Mouse (Mus musculus): ENCODE measurements around the gene Stat4. TPM values are rescaled to one million over a fixed set of nuclear protein-coding genes. Genes with fewer than 3 reads are reported as not detected.

Gene Stat4
- 1 to 10 TPM; 2.9 to 3.0 TPM for total RNA-seq (2021)
- long read RNA-seq, experiment 1, partial matches to known transcripts, result 0 of 1 reads
- long read RNA-seq, experiment 1, other reads (novel, unspliced or antisense), result 1 of 1 reads
- long read RNA-seq, experiment 2, partial matches to known transcripts, result 0 of 2 reads
- long read RNA-seq, experiment 2, other reads (novel, unspliced or antisense), result 2 of 2 reads

DNA sequence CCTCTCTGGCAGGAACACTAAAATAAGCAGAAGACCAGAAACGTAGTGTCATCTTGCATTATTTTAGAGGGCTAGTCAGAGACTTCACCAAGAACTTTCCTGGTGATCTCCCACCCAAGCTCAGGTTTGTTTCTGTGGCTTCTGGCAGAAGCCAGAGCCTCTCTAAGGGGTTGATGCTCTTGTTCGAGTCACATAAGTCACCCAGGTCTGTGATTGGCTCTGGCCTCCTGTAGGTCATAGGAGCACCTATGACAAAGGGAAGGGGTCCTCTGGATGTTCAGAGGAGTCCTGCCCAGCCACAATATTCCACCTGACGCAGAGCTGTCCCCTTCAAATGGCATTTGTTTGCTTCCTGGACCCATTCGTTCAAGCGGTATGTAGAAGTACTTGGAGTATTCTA lies at the start of gene Stat4:
TSS of gene Stat4 (plus strand) at position 301 of the 400 bp plus-strand sequence.
- intact Hi-C loops (cut with DNase I), result no loop called here
- DNase-seq (ENCODE audit: low spot score in 2 of 2), result no peak

DNA sequence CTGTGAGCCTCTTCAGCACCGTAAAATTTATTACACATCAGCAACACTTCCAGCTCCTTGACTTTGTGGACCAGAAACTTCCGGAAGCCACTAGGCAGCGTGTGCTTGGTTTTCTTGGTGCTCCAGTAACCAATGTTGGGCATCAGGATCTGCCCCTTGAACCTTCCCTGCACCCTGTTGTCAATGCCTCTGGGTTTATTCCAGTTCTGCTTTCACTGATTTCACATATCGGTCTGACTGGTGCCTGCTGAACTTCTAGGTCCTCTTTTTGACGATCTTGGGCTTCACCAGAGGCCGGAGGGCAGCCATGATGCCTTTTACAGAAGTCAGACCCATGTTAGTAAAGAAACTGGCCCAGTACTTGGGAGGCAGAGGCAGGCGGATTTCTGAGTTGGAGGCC lies 48.6 kb upstream of the Stat4 start:
- no peak for DNase-seq (ENCODE audit: low spot score in 2 of 2)
- intact Hi-C loops (cut with DNase I), result no loop called here

DNA sequence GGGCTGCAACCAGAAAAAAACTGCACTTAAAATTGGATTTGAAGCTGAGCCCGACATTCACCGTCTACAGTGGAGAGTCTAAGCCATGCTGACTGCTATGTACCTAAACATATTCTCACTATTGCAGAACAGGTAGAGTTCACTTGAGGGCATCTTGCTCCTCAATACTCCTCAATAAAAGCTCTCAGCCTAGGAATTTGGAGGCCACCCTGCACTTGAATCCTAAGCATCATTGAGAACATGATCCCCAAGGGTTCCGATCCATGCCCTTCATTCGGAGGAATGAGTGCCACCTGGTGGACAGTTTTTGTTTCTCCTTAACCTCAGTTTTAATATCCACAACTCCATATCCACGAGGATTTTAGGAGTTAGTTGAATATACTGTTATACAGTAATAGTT lies 42.2 kb upstream of the Stat4 start:
- DNase-seq (ENCODE audit: low spot score in 2 of 2), result peak; percentile 32 to 64
- intact Hi-C loops (cut with DNase I), result no loop called here

DNA sequence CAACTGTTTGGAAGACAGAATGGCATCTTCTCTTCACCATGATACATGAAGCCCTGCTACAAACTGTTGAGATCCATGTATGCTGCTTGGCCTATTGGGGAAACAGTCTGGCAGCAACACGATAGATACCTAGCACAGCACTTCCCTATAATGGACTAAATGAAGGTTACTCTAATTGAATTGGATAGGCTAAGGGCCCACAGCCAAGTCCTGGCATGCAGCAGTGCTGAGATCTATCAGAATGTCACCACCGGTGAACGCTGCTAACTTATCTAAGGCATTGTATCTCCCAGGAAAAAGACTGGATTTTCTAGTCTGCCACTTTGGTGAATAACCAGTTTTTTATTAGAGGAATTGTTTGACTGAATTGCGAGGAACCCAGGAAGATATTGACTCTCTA lies 39.8 kb upstream of the Stat4 start:
- intact Hi-C loops (cut with DNase I), result no loop called here
- no peak for DNase-seq (ENCODE audit: low spot score in 2 of 2)

DNA sequence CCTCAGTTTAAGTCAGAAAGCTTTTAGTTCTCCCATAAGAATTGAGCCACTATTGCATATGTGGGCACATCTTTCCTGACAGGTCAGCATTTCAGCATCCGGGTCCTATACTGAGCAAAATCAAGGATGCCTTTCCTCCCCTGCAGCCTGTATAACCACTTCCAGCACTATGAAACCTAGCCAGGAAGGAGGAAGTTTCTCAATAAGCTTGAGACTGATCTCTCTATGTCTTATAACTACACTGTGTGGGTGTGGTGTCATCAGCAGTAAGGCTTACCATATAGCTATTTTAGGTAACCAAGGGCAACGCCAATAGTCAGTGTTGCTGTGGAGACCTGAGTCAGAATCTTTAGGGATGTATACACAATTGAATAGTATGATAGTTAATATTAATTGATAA lies 22.3 kb upstream of the Stat4 start:
- DNase-seq (ENCODE audit: low spot score in 2 of 2), result no peak
- intact Hi-C loops (cut with DNase I), result no loop called here

DNA sequence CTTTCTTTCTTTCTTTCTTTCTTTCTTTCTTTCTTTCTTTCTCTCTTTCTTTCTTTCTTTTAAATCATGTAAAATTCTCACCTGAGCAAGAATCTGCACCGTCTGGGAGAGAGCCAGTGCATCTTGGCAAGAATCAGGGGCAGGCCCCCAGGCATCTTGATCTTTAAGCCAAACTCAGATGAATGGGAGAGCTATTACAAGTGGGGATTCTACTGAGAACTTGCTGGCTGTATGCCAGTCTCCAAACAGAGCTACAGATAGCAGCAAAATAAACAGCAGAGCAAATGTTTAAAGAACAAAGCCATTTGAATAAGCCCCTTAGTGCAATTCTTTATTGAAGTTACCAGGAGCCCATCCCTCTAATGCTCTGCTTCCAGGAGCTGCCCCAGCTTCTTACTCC lies 18.0 kb upstream of the Stat4 start:
- intact Hi-C loops (cut with DNase I), result no loop called here
- peak in 1 of 2 experiments; percentile 19 for DNase-seq (ENCODE audit: low spot score in 2 of 2)

DNA sequence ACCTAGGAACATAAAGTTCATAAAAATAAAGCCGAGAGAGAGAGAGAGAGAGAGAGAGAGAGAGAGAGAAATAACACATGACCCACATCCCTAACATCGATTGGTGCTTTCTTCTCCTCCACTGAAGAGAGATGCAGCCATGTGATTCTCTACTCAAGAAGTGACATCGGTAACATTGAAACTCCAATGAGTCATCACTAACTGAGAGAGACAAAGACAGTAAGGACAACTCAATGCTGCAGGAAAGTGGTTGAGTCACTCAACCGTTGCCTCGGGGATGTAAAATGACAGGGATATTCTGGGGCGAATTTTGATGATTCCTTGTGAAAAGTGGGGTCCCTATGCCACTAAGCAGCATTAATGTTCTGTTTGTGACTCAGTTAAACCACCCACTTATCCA lies 16.8 kb upstream of the Stat4 start:
- intact Hi-C loops (cut with DNase I), result no loop called here
- DNase-seq (ENCODE audit: low spot score in 2 of 2), result no peak

DNA sequence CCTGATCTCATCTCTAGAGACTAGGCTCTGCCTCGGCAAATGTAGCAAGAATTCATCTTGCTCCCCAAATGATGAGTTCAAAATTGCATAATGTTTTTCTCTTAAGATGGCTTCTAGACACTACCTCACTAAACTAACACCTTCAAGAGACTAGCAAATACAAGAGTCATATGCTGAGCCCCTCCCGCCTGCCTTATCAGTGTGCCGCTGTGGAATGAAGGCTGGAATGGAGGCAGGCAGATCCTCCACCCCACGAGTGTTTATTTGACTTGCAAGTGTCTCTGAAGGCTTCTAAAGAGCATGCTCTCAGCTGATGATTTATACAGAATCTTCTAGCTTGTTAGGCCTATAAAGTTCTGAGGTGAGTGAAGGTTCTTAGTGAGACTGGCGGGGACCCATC lies 11.4 kb upstream of the Stat4 start:
- intact Hi-C loops (cut with DNase I), result no loop called here
- no peak for DNase-seq (ENCODE audit: low spot score in 2 of 2)

DNA sequence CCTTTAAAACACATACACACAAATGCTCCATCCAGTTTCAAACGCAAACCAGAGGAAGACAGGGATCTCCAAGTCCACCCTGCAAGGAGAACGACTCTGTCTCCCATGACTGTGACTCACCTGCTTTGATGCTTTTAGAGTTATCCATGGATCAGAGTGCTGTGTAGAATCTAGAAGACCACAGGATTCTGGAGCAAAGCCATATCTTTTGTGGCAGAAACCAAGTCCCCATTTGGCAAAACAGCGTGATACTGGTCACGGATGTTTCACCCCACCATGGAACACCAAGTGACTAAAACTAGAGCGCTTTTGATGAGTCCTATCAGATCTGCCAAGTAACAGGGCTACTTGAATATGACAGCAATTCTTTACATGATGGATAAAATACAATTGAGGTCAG lies 7.9 kb upstream of the Stat4 start:
- DNase-seq (ENCODE audit: low spot score in 2 of 2), result no peak
- intact Hi-C loops (cut with DNase I), result no loop called here

DNA sequence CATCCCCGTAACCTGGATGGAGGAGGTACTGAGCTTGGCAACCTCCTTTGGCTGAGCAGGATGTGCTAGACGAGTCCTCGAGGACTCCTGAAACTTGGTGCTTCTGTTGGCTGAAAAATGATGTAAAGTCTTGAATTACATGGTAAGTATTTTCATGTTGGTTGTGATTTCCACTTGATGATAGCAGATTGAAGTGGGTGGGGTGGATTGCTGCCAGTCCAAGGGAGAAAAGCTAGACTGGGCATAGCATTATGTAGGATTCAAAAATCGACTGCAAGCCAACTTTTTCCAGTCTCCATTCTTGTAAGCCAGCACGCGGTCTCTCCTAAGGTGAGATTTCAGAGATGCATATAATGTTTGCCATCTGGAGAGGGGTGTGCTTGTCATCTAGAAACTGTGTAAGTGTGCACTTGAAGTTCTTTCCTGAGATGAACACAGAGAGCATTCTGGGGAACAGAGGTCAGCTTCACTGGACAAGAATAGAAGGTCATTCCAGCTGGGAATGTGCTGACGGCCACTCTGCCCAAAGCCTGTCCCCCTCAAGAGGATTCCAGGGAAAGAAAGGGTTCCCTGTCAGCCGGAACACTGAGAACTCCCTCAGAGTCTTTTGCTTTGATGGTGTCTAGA lies 5.1 kb downstream of the Stat4 start:
- peak; percentile 60 to 71 for DNase-seq (ENCODE audit: low spot score in 2 of 2)
- intact Hi-C loops (cut with DNase I), result no loop called here

DNA sequence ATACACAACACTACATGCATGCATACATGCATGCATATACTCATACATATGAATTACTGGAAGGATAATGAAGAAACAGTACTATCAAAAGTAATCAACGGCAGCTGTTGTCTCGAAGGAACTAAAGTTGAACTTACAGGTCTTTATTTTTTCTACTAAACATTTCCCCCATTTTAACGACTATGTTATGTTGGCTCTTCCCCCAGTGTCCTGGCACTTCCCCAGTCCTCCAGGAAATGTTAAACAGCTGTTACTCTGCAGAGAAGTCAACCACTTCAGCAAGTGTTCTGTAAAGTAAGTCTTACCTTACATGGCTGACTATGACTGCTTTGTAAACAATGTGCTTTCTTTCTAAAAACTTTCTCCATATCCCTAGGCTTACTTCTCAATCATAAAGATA lies 9.1 kb downstream of the Stat4 start:
- no peak for DNase-seq (ENCODE audit: low spot score in 2 of 2)
- intact Hi-C loops (cut with DNase I), result loop anchor here (5.0 kb wide), 1 partner anchor 349 kb away; no protein-coding TSS in a partner anchor

DNA sequence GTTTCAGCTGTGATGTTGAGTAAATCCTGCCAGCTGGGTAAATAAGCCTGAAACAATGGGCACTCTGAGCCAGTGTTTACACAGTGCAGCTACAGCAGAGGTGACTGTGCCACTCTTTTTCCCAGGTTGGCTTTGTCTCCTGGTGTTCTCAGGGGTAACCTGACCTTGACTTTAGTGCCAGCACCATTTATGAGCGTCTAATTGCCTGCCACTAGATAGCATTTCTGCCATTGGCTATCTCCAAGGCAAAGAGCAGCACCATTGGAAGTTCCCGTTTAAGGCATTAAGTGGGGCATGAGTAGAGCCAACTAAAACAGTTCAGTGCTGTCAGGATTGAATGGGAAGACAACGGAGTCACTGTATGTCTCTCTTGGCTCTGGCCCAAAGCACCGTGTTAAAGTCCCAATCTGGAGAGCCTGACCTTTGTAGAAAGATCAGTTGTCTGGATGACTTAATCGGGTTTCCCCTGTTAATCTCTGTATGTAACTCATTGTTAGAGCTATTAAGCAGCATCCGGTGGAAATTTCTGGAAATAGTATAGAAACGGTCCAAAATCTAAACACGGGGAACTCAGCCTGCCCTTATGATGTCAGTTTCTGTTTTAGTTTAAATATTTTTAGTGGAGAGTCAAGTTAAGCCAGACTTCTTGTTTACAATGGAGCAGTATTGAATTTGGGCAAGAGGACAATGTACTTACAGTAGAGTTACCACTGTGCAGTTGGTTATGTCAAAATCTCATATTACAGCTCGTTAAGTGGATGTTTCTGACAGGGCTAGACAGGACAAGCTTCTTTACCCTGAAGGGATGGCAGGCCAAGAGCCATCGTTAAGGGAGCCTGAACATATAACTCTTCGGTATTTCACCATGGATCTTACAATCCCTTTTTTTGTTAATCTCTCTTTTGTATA lies 10.1 kb downstream of the Stat4 start:
- no peak for DNase-seq (ENCODE audit: low spot score in 2 of 2)
- intact Hi-C loops (cut with DNase I), result loop anchor here (5.0 kb wide), 1 partner anchor 350 kb away; no protein-coding TSS in a partner anchor

DNA sequence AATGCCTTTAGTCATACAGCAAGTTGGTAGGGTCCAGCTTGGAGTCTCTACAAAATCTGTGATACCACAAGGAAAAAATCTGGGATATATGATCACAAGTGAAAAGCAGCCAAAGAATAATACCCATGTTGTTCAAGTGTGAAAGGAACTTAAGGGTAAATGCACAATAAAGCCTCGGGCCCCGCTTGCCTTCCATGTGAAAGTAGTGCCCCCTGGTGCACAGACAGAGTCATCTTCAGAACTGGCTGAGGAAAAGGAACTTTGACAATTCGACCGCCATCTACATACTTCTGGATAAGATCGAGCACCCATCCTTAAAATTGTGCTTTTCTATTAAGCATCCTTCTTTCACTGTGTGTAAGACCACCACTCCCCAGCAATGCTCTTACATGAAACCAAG lies 11.6 kb downstream of the Stat4 start:
- DNase-seq (ENCODE audit: low spot score in 2 of 2), result peak; percentile 30 to 61
- intact Hi-C loops (cut with DNase I), result loop anchor here (1.0 to 5.0 kb wide), 2 partner anchors 329 to 351 kb away; no protein-coding TSS in a partner anchor

DNA sequence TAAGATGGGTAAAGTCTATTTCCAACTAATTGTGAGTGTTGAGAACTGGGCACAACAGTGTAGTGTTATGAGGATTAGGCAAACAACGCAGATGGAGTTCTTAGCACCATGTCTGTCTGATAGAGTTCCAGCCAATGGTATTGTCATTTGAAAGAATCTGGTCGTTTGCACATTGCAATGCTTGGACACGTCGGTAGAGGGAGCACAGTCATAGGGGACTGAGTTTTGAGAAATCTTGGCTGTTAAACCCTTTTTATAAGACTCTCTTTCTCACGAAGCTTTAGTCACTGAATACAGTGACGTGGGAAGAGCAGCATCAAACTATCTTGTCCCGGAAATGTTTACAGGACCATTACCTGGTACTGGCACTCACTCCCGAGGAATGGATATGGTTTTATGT lies 17.1 kb downstream of the Stat4 start:
- intact Hi-C loops (cut with DNase I), result loop anchor here (2.0 kb wide), 1 partner anchor 95 kb away; no protein-coding TSS in a partner anchor
- peak; percentile 45 to 80 for DNase-seq (ENCODE audit: low spot score in 2 of 2)

DNA sequence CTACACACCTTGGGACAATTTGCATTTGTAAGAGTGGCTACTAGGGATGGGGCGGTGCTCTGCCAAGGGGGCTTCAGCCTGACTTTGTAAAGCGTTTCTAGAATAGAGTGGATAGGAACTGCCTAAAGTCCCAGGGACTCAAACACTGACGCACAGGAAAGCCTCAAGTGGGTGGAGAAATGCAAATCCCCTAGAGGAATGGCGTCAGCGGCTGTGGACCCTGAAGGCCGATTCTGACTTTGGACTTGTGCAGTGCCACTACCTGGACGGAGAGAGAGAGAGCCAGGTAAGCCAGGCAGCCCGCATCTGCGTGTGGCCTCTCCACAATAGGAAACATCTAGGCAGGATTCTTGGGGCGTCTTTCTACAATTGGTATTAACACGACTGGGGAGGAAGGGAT lies 21.5 kb downstream of the Stat4 start:
- peak in 1 of 2 experiments; percentile 10 for DNase-seq (ENCODE audit: low spot score in 2 of 2)
- intact Hi-C loops (cut with DNase I), result no loop called here

DNA sequence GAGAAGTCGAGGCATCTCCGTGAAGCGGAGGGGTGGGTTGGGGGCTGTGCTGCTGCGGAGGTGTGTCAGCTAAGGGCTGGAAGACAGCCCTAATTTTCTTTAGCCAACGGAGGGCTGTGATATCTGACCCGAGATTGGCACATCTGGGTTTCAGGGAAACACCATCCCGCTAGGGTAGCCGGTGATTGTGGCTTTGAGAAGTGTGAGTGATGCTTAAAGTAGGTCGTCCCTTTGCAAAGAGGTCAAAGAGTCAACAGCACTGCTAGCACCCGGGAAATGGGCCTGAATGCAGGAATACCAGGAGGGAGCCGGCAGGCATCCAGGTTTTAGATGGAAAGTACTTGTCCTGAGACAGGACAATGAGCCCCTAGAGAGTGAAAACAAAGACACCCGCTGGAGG lies 22.0 kb downstream of the Stat4 start:
- DNase-seq (ENCODE audit: low spot score in 2 of 2), result no peak
- intact Hi-C loops (cut with DNase I), result no loop called here

DNA sequence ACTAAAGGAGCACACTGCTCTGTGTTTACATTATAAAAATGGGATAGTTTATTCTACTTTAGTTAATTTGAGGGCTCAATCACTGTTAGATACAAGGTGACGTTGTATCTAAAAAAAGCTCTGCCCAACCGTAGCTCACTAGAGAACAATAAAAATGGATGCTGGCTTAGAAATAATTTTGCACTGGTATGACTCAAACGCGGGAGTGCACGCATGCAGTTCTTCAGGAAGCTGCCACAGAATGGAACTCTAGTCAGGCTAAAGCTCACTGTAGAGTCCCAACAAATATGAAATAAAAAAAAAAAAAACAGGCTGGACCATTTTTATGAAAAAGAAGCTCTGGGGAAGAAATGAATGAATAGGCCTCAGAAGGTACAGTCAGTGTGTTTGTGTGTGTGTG lies 23.8 kb downstream of the Stat4 start:
- intact Hi-C loops (cut with DNase I), result no loop called here
- DNase-seq (ENCODE audit: low spot score in 2 of 2), result no peak

DNA sequence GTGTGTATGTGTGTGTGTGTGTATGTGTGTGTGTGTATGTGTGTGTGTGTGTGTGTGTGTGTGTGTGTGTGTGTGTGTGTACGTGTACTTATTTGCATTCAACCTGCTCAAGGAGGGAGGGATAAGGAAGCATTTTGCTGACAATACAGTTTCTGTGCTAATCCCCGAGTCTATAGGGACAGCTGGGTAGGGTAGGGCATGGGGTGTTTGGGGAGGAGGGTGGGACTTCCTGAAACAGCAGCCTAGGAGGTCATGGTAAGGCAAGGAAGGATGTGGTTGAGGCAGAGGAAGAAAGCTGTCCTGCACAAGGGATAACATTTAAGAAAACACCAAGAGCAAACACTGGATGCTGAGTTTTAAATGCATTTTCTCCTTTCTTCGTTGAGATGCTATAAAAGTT lies 24.3 kb downstream of the Stat4 start:
- intact Hi-C loops (cut with DNase I), result no loop called here
- DNase-seq (ENCODE audit: low spot score in 2 of 2), result no peak

DNA sequence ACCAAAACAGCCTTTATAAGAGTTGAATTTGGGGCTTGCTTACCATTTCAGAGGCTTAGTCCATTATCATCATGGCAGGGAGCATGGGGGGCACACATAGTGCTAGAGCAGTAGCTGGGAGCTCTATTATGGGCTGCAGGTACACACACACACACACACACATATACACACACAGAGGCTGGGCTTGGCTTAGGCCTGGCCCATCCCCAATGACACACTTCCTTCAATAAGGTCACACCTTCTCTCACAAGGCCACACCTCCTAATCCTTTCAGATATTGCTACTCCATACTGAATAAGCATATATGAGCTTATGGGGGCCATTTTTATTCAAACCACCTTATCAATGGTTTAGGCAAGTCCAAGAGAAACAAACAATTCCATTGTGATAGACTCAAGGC lies 25.3 kb downstream of the Stat4 start:
- intact Hi-C loops (cut with DNase I), result no loop called here
- DNase-seq (ENCODE audit: low spot score in 2 of 2), result no peak

DNA sequence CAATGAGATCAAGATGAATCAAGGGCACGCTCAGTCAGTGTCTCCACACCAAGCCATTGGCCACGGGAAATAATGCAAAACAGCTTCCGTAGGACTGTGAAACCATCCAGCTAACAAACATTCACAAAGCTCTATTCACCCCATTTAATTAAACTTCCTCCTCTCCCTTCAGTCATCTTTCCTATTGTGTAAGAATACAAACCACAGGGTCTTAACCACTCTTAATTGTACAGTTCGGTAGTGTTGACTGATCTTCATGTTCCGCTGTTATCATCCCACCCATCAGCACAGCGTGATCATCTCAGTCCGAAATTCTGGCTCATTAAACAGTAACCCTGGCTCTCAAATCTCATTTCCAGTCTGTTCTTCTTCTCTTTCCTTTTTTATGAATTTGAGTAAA lies 25.8 kb downstream of the Stat4 start:
- intact Hi-C loops (cut with DNase I), result no loop called here
- DNase-seq (ENCODE audit: low spot score in 2 of 2), result no peak

Measured in left cerebral cortex, postnatal 14 days (tissue).